Mouse (Mus musculus) left cerebral cortex, postnatal 10 days (tissue): ENCODE measurements around the gene Sectm1b. TPM values are rescaled to one million over a fixed set of nuclear protein-coding genes. Genes with fewer than 3 reads are reported as not detected.
"Not testable (repeated sequence)": the region's sequence is repeated elsewhere in the genome, so short reads cannot be mapped to it uniquely, and the experiment has no call there.

Experiments
- DNase-seq, 2 experiments: peaks; one replicate each; pipeline ENCODE4 v3.0.0; 2021 to 2022; ENCODE audit warnings: low spot score in 2 of 2, mixed read lengths in 1 of 2; ENCODE audit errors: extremely low spot score in 1 of 2
- intact Hi-C: fragments of 180-260 bp; cut with DNase I; formaldehyde crosslinking; loops from one replicate; pipeline ENCODE4 v1.15.1; 2025
- total RNA-seq, 2 experiments: library from RNA; stranded (reverse); gene quantifications; 2 replicates each; pipeline ENCODE4 v1.2.3; 2021

Gene Sectm1b
- total RNA-seq, 2 experiments from 2014 or later: not detected

GRCm38 (mm10) chr11:121081120-121081519, 17.8 kb upstream of the Sectm1b start, which contains the start of gene Sectm1a:
Sectm1a (minus strand) TSS chr11:121081220.
- no peak for DNase-seq
- intact Hi-C loops: no loop called here

- intact Hi-C loops: no loop called here
- DNase-seq: no peak
Measured at GRCm38 (mm10) chr11:121080330-121080729, 17.0 kb upstream of the Sectm1b start.

GRCm38 (mm10) chr11:121075655-121076054, 12.3 kb upstream of the Sectm1b start:
- no peak for DNase-seq
- intact Hi-C loops: no loop called here

GRCm38 (mm10) chr11:121069662-121070061, 6.3 kb upstream of the Sectm1b start:
- intact Hi-C loops: not testable (repeated sequence)

GRCm38 (mm10) chr11:121067895-121068294, 4.5 kb upstream of the Sectm1b start:
- intact Hi-C loops: no loop called here
- no peak for DNase-seq

More at GRCm38 (mm10) chr11:121069662-121070061, 6.3 kb upstream of the Sectm1b start:
- not testable (repeated sequence) for DNase-seq

- DNase-seq: no peak
- intact Hi-C loops: no loop called here
Measured at GRCm38 (mm10) chr11:121064197-121064596, 828 bp upstream of the Sectm1b start.

- intact Hi-C loops: no loop called here
- peak in 1 of 2 experiments; percentile 5 for DNase-seq
Measured at GRCm38 (mm10) chr11:121061615-121062014, 1.8 kb downstream of the Sectm1b start.

- DNase-seq, intact Hi-C loops: not testable (repeated sequence)
Measured at GRCm38 (mm10) chr11:121060401-121061067, 2.8 kb downstream of the Sectm1b start.

- intact Hi-C loops: no loop called here
Measured at GRCm38 (mm10) chr11:121059471-121059870, 3.9 kb downstream of the Sectm1b start.

GRCm38 (mm10) chr11:121058956-121059355, 4.4 kb downstream of the Sectm1b start:
- no peak for DNase-seq
- intact Hi-C loops: no loop called here

More at GRCm38 (mm10) chr11:121059471-121059870, 3.9 kb downstream of the Sectm1b start:
- DNase-seq: no peak

GRCm38 (mm10) chr11:121058122-121058521, 5.2 kb downstream of the Sectm1b start:
- no peak for DNase-seq
- intact Hi-C loops: no loop called here

- DNase-seq: no peak
- intact Hi-C loops: no loop called here
Measured at GRCm38 (mm10) chr11:121056536-121057236, 6.7 kb downstream of the Sectm1b start.

GRCm38 (mm10) chr11:121053536-121053935, 9.8 kb downstream of the Sectm1b start:
- intact Hi-C loops: loop anchor here (5.0 kb wide), 1 partner anchor 36 kb away; no protein-coding TSS in a partner anchor
- peak; percentile 69 to 81 for DNase-seq

GRCm38 (mm10) chr11:121052387-121052786, 11.0 kb downstream of the Sectm1b start:
- DNase-seq: no peak
- intact Hi-C loops: loop anchor here (5.0 kb wide), 1 partner anchor 35 kb away; no protein-coding TSS in a partner anchor

- intact Hi-C loops: loop anchor here (5.0 kb wide), 1 partner anchor 34 kb away; no protein-coding TSS in a partner anchor
Measured at GRCm38 (mm10) chr11:121051793-121052192, 11.6 kb downstream of the Sectm1b start.

GRCm38 (mm10) chr11:121049840-121050239, 13.5 kb downstream of the Sectm1b start:
- intact Hi-C loops: loop anchor here (5.0 to 10.0 kb wide), 2 partner anchors 33 to 115 kb away; partner anchors contain the start of gene Ccdc57
- no peak for DNase-seq

More at GRCm38 (mm10) chr11:121051793-121052192, 11.6 kb downstream of the Sectm1b start:
- DNase-seq: no peak

GRCm38 (mm10) chr11:121047826-121048399, 15.5 kb downstream of the Sectm1b start:
- no peak for DNase-seq
- intact Hi-C loops: loop anchor here (10.0 kb wide), 1 partner anchor 113 kb away; the partner anchor contains the start of gene Ccdc57

GRCm38 (mm10) chr11:121045286-121045685, 18.1 kb downstream of the Sectm1b start:
- DNase-seq: no peak
- intact Hi-C loops: loop anchor here (10.0 kb wide), 1 partner anchor 110 kb away; the partner anchor contains the start of gene Ccdc57

- intact Hi-C loops: loop anchor here (5.0 to 10.0 kb wide), 2 partner anchors 108 to 136 kb away; partner anchors contain the start of gene Ccdc57
- not testable (repeated sequence) for DNase-seq
Measured at GRCm38 (mm10) chr11:121043025-121043424, 20.3 kb downstream of the Sectm1b start.
